Mouse (Mus musculus): Measurements from ENCODE around the gene 1600014C23Rik.

The 1600014C23Rik gene

GRCm38 (mm10) chr17:45727983-45728723 lies 5.5 kb downstream of the 1600014C23Rik start:
- in situ Hi-C loops (cut with MboI; ENCODE audit: low sequenced_read_pairs), result no loop called here

GRCm38 (mm10) chr17:45727481-45727880 lies 6.2 kb downstream of the 1600014C23Rik start:
- in situ Hi-C loops (cut with MboI; ENCODE audit: low sequenced_read_pairs), result no loop called here

- in situ Hi-C loops (cut with MboI; ENCODE audit: low sequenced_read_pairs), result no loop called here
These were observed 7.4 kb downstream of the 1600014C23Rik start for GRCm38 (mm10) chr17:45726249-45726648.

GRCm38 (mm10) chr17:45724574-45724921 lies 9.1 kb downstream of the 1600014C23Rik start:
- in situ Hi-C loops (cut with MboI; ENCODE audit: low sequenced_read_pairs), result no loop called here

- in situ Hi-C loops (cut with MboI; ENCODE audit: low sequenced_read_pairs), result no loop called here
These were observed 9.7 kb downstream of the 1600014C23Rik start for GRCm38 (mm10) chr17:45723732-45724573.

GRCm38 (mm10) chr17:45718323-45718722 lies 15.3 kb downstream of the 1600014C23Rik start:
- in situ Hi-C loops (cut with MboI; ENCODE audit: low sequenced_read_pairs), result loop anchor here (5.0 kb wide), 1 partner anchor 41 kb away; no protein-coding TSS in a partner anchor

GRCm38 (mm10) chr17:45711525-45711924 lies 22.1 kb downstream of the 1600014C23Rik start:
- in situ Hi-C loops (cut with MboI; ENCODE audit: low sequenced_read_pairs), result no loop called here

- in situ Hi-C loops (cut with MboI; ENCODE audit: low sequenced_read_pairs), result no loop called here
These were observed 23.2 kb downstream of the 1600014C23Rik start for GRCm38 (mm10) chr17:45710407-45710806.

GRCm38 (mm10) chr17:45709829-45710228 lies 23.8 kb downstream of the 1600014C23Rik start:
- in situ Hi-C loops (cut with MboI; ENCODE audit: low sequenced_read_pairs), result no loop called here

- in situ Hi-C loops (cut with MboI; ENCODE audit: low sequenced_read_pairs), result no loop called here
These were observed 25.5 kb downstream of the 1600014C23Rik start for GRCm38 (mm10) chr17:45708179-45708578.

GRCm38 (mm10) chr17:45707376-45707775 lies 26.3 kb downstream of the 1600014C23Rik start:
- in situ Hi-C loops (cut with MboI; ENCODE audit: low sequenced_read_pairs), result no loop called here

- in situ Hi-C loops (cut with MboI; ENCODE audit: low sequenced_read_pairs), result no loop called here
These were observed 26.8 kb downstream of the 1600014C23Rik start for GRCm38 (mm10) chr17:45706796-45707195.

- in situ Hi-C loops (cut with MboI; ENCODE audit: low sequenced_read_pairs), result no loop called here
These were observed 30.5 kb downstream of the 1600014C23Rik start for GRCm38 (mm10) chr17:45703187-45703586.

GRCm38 (mm10) chr17:45702254-45702653 lies 31.4 kb downstream of the 1600014C23Rik start:
- in situ Hi-C loops (cut with MboI; ENCODE audit: low sequenced_read_pairs), result no loop called here

- in situ Hi-C loops (cut with MboI; ENCODE audit: low sequenced_read_pairs), result no loop called here
These were observed 32.4 kb downstream of the 1600014C23Rik start for GRCm38 (mm10) chr17:45701236-45701591.

- in situ Hi-C loops (cut with MboI; ENCODE audit: low sequenced_read_pairs), result no loop called here
These were observed 33.0 kb downstream of the 1600014C23Rik start for GRCm38 (mm10) chr17:45700496-45701235.

- in situ Hi-C loops (cut with MboI; ENCODE audit: low sequenced_read_pairs), result no loop called here
These were observed 34.5 kb downstream of the 1600014C23Rik start for GRCm38 (mm10) chr17:45699039-45699740.

- in situ Hi-C loops (cut with MboI; ENCODE audit: low sequenced_read_pairs), result no loop called here
These were observed 35.3 kb downstream of the 1600014C23Rik start for GRCm38 (mm10) chr17:45698368-45698767.

- in situ Hi-C loops (cut with MboI; ENCODE audit: low sequenced_read_pairs), result no loop called here
These were observed 36.7 kb downstream of the 1600014C23Rik start for GRCm38 (mm10) chr17:45696981-45697380.

GRCm38 (mm10) chr17:45695227-45696120 lies 38.2 kb downstream of the 1600014C23Rik start:
- in situ Hi-C loops (cut with MboI; ENCODE audit: low sequenced_read_pairs), result no loop called here

Measured in CH12F3 (cell line).